Mouse (Mus musculus) liver, embryonic 14.5 days (tissue): Measurements from ENCODE around the gene Map3k21.

Experiments used
- CTCF ChIP-seq: IDR thresholded peaks from 2 replicates; pipeline ENCODE4 v1.5.1; 2016; ENCODE audit warnings: antibody characterized with exemption, low read depth, control low read depth
- EP300 ChIP-seq: IDR thresholded peaks from 2 replicates; pipeline ENCODE4 v1.6.1; 2016; ENCODE audit warnings: antibody characterized with exemption, low read depth

DNA sequence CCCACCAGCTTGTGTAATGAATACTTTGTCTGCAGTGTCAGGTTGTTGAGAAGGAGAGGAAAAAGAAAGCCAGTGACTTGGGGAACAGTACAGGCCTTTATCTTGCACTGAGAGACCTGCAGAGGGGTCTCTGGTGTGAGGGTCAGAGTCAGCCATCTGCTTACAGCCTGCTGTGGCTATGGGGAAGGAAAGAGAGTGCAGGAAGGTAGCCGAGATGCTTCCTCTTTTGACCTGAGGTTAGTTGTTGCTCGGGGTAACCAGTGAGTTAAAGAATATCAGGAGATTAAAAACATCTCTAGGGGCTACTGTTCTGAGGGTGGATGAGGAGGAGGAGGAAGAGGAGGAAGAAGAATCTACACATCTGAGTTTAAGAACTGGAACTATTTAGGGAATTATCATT, 77.7 kb downstream of the Map3k21 start:
- TF ChIP-seq CTCF (no peak), EP300 (no peak)
